14 mouse cellular contexts compared by ENCODE assay signal in genomic region chr4:130813958-130814357, GRCm38 (mm10). TPM values are rescaled to one million over a fixed set of nuclear protein-coding genes. Genes with fewer than 3 reads are reported as not detected.
A peak's percentile ranks its signal among the peaks of the same experiment; 100 is the strongest.
DNase-seq lines count a peak whose midpoint lies in the region; ATAC-seq and TF ChIP-seq lines count a peak whose summit lies in the region.
"Had no signal": no experiment of that assay in that cellular context is flagged by ENCODE, and none has a peak within 500 bp of the region (broad histone marks: within the 10 kb centered on the region; RNA-seq: fewer than 3 reads in every experiment).

No protein-coding gene starts in this region.

- H3K27ac ChIP-seq in layer of hippocampus, adult 2 months = peak overlapping the region; percentile 57; the same call in 1 of the 2 replicates
- peak overlapping the region; percentile 81 for H3K27ac ChIP-seq in forebrain, embryonic 12.5 days
- H3K27ac ChIP-seq in hindbrain, embryonic 12.5 days = peak overlapping the region; percentile 86
- peak overlapping the region; percentile 95 for H3K27ac ChIP-seq in midbrain, embryonic 16.5 days (ENCODE audit: low read length)
- H3K27ac ChIP-seq: liver, embryonic 14.5 days had no signal

- H3K9ac ChIP-seq in forebrain, embryonic 12.5 days = no peak overlapping the region
- no peak overlapping the region; the same call in 1 of the 2 replicates for H3K9ac ChIP-seq in hindbrain, embryonic 12.5 days
- peak overlapping the region; percentile 51; the same call in 1 of the 2 replicates for H3K9ac ChIP-seq in midbrain, embryonic 16.5 days (ENCODE audit: low read depth, low read length)
- H3K9ac ChIP-seq: liver, embryonic 14.5 days had no signal

- 57% methylated on average over 2 of the region's 2 CpGs for WGBS in forebrain, embryonic 12.5 days
- WGBS in hindbrain, embryonic 12.5 days = 51% methylated on average over 2 of the region's 2 CpGs
- WGBS in midbrain, embryonic 16.5 days = 31% methylated on average over 2 of the region's 2 CpGs

- no peaks in the 10 kb centered on the region; the same call in 1 of the 2 replicates for H3K36me3 ChIP-seq in forebrain, embryonic 12.5 days (replicated peaks)
- peaks cover 6% of the 10 kb centered on the region; the same call in 1 of the 2 replicates for H3K36me3 ChIP-seq in hindbrain, embryonic 12.5 days
- peaks cover 1% of the 10 kb centered on the region; the same call in 1 of the 2 replicates for H3K36me3 ChIP-seq in midbrain, embryonic 16.5 days (ENCODE audit: control insufficient read depth, insufficient read depth, low read length)

- peak overlapping the region; percentile 34 for H3K4me2 ChIP-seq in forebrain, embryonic 12.5 days
- peak overlapping the region; percentile 22; the same call in 1 of the 2 replicates for H3K4me2 ChIP-seq in hindbrain, embryonic 12.5 days (replicated peaks)
- peak overlapping the region; percentile 43 for H3K4me2 ChIP-seq in midbrain, embryonic 16.5 days (ENCODE audit: low read length)

- DNase-seq in layer of hippocampus, adult 2 months (ENCODE audit: low spot score in 2 of 2) = no peak
- no peak for DNase-seq in layer of hippocampus, postnatal 14 days (ENCODE audit: low spot score in 2 of 2)
- no peak for DNase-seq in kidney, postnatal 25 days
- no peak for DNase-seq in ovary, postnatal 10 days (ENCODE audit: low spot score)
- DNase-seq in cerebellum, adult 11-12 months = no peak
- DNase-seq: adrenal gland, adult 8-10 months; cerebellum, adult 11 months; gastrocnemius, postnatal 36 days; heart, postnatal 36 days had no signal

- H3K4me1 ChIP-seq in forebrain, embryonic 12.5 days = peaks cover 65% of the 10 kb centered on the region
- peaks cover 63% of the 10 kb centered on the region for H3K4me1 ChIP-seq in hindbrain, embryonic 12.5 days
- H3K4me1 ChIP-seq in midbrain, embryonic 16.5 days (ENCODE audit: control insufficient read depth, insufficient read depth, low read length) = peaks cover 67% of the 10 kb centered on the region

- H3K4me3 ChIP-seq in layer of hippocampus, adult 2 months = no peak overlapping the region
- H3K4me3 ChIP-seq in forebrain, embryonic 12.5 days (replicated peaks) = no peak overlapping the region
- no peak overlapping the region for H3K4me3 ChIP-seq in hindbrain, embryonic 12.5 days
- no peak overlapping the region for H3K4me3 ChIP-seq in midbrain, embryonic 16.5 days (ENCODE audit: low read depth, low read length)

- H3K27me3 ChIP-seq in forebrain, embryonic 12.5 days = peaks cover 20% of the 10 kb centered on the region; the same call in 1 of the 2 replicates
- H3K27me3 ChIP-seq in hindbrain, embryonic 12.5 days = 0 out of 2 replicates have a peak, but pooled peaks cover 5% of the 10 kb centered on the region
- no peaks in the 10 kb centered on the region for H3K27me3 ChIP-seq in midbrain, embryonic 16.5 days (ENCODE audit: control insufficient read depth, insufficient read depth, low read depth, low read length)
- H3K27me3 ChIP-seq: Patski had no signal

- peak; percentile 84 for ATAC-seq in forebrain, embryonic 12.5 days (ENCODE audit: low FRiP score)
- peak; percentile 64 for ATAC-seq in hindbrain, embryonic 12.5 days (ENCODE audit: low FRiP score)
- ATAC-seq in midbrain, embryonic 16.5 days = peak; percentile 85
- ATAC-seq: Patski had no signal

- no peak for TF ChIP-seq CTCF in layer of hippocampus, adult 2 months (conservative IDR thresholded peaks at IDR 0.05)

- H3K9me3 ChIP-seq in forebrain, embryonic 12.5 days = no peaks in the 10 kb centered on the region
- no peaks in the 10 kb centered on the region for H3K9me3 ChIP-seq in hindbrain, embryonic 12.5 days (replicated peaks)
- no peaks in the 10 kb centered on the region for H3K9me3 ChIP-seq in midbrain, embryonic 16.5 days (replicated peaks; ENCODE audit: control insufficient read depth, low read length, poor library complexity, severe bottlenecking)

RNA-seq across cellular contexts. Expression of gene Sdc3, which starts 21.6 kb away (rescaled TPM):
- 100 to 1,000 TPM; 130 to 140 TPM for total RNA-seq in layer of hippocampus, adult 2 months (2021)
- total RNA-seq in layer of hippocampus, postnatal 14 days (2021) = 100 to 1,000 TPM; 220 to 233 TPM
- 37.4 and 44.3 TPM in 2 replicates for polyA plus RNA-seq in forebrain, embryonic 12.5 days (2016; fragmentation: Nextera tagmentation; extraction: Ambion mirVana)
- polyA plus RNA-seq in hindbrain, embryonic 12.5 days (2016; fragmentation: Nextera tagmentation; extraction: Ambion mirVana) = 60.5 and 66.7 TPM in 2 replicates
- polyA plus RNA-seq in midbrain, embryonic 16.5 days (2015; fragmentation: Nextera tagmentation; extraction: Ambion mirVana) = 188 and 205 TPM in 2 replicates
